Mouse (Mus musculus): ENCODE measurements around the gene Grik4.

- TF ChIP-seq EP300 (IDR thresholded peaks at IDR 0.05; ENCODE audit: low read depth) (no peak), CTCF (IDR thresholded peaks at IDR 0.05; ENCODE audit: low read depth) (no peak)
Observed at GRCm38 (mm10) chr9:42819247-42819646, 125.0 kb downstream of the Grik4 start.

Data from liver, embryonic 14.5 days (tissue).